Mouse (Mus musculus) lung, embryonic 16.5 days (tissue): ENCODE measurements around the gene Lpcat3. TPM values are rescaled to one million over a fixed set of nuclear protein-coding genes. Genes with fewer than 3 reads are reported as not detected.

Source experiments
- ATAC-seq: fragments of 200-750 bp; cut with Nextera tagmentation; 2 replicates; pipeline ENCODE4 v1.8.0; 2017; ENCODE audit warnings: low read depth, mild to moderate bottlenecking, moderate library complexity
- H3K27ac ChIP-seq: fragments of 300-500 bp; sonication (generic); 2 replicates; pipeline ENCODE4 v1.5.1; 2014; ENCODE audit warnings: mild to moderate bottlenecking, control low read depth, low read length
- H3K27me3 ChIP-seq: fragments of 300-500 bp; sonication (generic); 2 replicates; pipeline ENCODE4 v1.6.1; 2014; ENCODE audit warnings: low read depth, low read length, mixed read lengths; ENCODE audit not compliant: control insufficient read depth, insufficient read depth
- H3K36me3 ChIP-seq: fragments of 300-500 bp; sonication (generic); 2 replicates; pipeline ENCODE4 v1.6.1; 2014; ENCODE audit warnings: low read length; ENCODE audit not compliant: control insufficient read depth, insufficient read depth
- H3K4me1 ChIP-seq: fragments of 300-500 bp; sonication (generic); replicated peaks from 2 replicates; pipeline ENCODE4 v1.6.1; 2014; ENCODE audit warnings: low read length, mixed read lengths; ENCODE audit not compliant: control insufficient read depth, insufficient read depth
- H3K4me2 ChIP-seq: fragments of 300-500 bp; sonication (generic); 2 replicates; pipeline ENCODE4 v1.6.1; 2014; ENCODE audit warnings: low read depth, low read length, control low read depth
- H3K4me3 ChIP-seq: fragments of 300-500 bp; sonication (generic); 2 replicates; pipeline ENCODE4 v1.5.1; 2014; ENCODE audit warnings: mild to moderate bottlenecking, low read length, control low read depth
- H3K9ac ChIP-seq: fragments of 300-500 bp; sonication (generic); 2 replicates; pipeline ENCODE4 v1.6.1; 2014; ENCODE audit warnings: low read length, control low read depth
- H3K9me3 ChIP-seq: fragments of 300-500 bp; sonication (generic); 2 replicates; pipeline ENCODE4 v1.6.1; 2016; ENCODE audit warnings: low read length; ENCODE audit not compliant: control insufficient read depth
- WGBS: fragments of 180-500 bp; shearing (Covaris S2); extraction: QIAGEN DNeasy Blood & Tissue Kit; methylation state at CpG from one replicate; pipeline ENCODE4 v1.1.7; 2014; 5-methylcytosine and 5-hydroxymethylcytosine counted together
- polyA plus RNA-seq: library from polyadenylated mRNA; unstranded; fragments of >200 nt; fragmentation: Nextera tagmentation; extraction: Ambion mirVana; gene quantifications from 2 replicates; pipeline ENCODE4 v1.2.1, GENCODE M21; 2015

The Lpcat3 gene
- polyA plus RNA-seq, 1 experiment from 2014 or later, result 60.9 TPM

GRCm38 (mm10) chr6:124711824-124712782, 49.3 kb downstream of the Lpcat3 start, which contains the start of the genes Emg1 and Phb2:
Emg1 (minus strand) TSS chr6:124712178.
Phb2 (plus strand) TSS chr6:124712336.
- Histone ChIP-seq H3K4me2 (peak within 1 kb of the TSS; percentile 76), H3K4me1 (peaks cover 23% of the 10 kb centered on the region), H3K9ac (peak within 1 kb of the TSS; percentile 81), H3K27ac (peak within 1 kb of the TSS; percentile 85), H3K9me3 (no peaks in the 10 kb centered on the region), H3K36me3 (peaks cover 18% of the 10 kb centered on the region), H3K4me3 (peak within 1 kb of the TSS; percentile 69), H3K27me3 (no peaks in the 10 kb centered on the region)
- ATAC-seq, result peak; percentile 98
- WGBS, result under 1% methylated on average over 68 of the region's 76 CpGs

- no peak for ATAC-seq
- Histone ChIP-seq H3K4me1 (peaks cover 23% of the 10 kb centered on the region), H3K36me3 (peaks cover 18% of the 10 kb centered on the region), H3K4me3 (peak overlapping the region; percentile 69), H3K27ac (no peak overlapping the region; the same call in 1 of the 2 replicates), H3K4me2 (peak overlapping the region; percentile 76), H3K27me3 (no peaks in the 10 kb centered on the region), H3K9ac (peak overlapping the region; percentile 81), H3K9me3 (no peaks in the 10 kb centered on the region)
- 8% methylated on average over 11 of the region's 11 CpGs for WGBS
These were observed 50.1 kb downstream of the Lpcat3 start for GRCm38 (mm10) chr6:124712918-124713317.

- peak overlapping the region; percentile 51 for H3K27ac ChIP-seq
- peak overlapping the region; percentile 73; the same call in 1 of the 2 replicates for H3K9ac ChIP-seq
- peaks cover 11% of the 10 kb centered on the region for H3K4me1 ChIP-seq
- H3K4me2 ChIP-seq, result peak overlapping the region; percentile 53
- H3K4me3 ChIP-seq, result peak overlapping the region; percentile 55
- 53% methylated on average over 20 of the region's 20 CpGs for WGBS
- no peaks in the 10 kb centered on the region for H3K9me3 ChIP-seq
- no peaks in the 10 kb centered on the region for H3K27me3 ChIP-seq
- no peak for ATAC-seq
- peaks cover 18% of the 10 kb centered on the region for H3K36me3 ChIP-seq
These were observed 54.1 kb downstream of the Lpcat3 start for GRCm38 (mm10) chr6:124716864-124717490.

- H3K9ac ChIP-seq, result peak overlapping the region; percentile 73
- ATAC-seq, result no peak
- 55% methylated on average over 13 of the region's 13 CpGs for WGBS
- H3K36me3 ChIP-seq, result peaks cover 18% of the 10 kb centered on the region
- peak overlapping the region; percentile 53 for H3K4me2 ChIP-seq
- peak overlapping the region; percentile 93 for H3K27ac ChIP-seq
- no peaks in the 10 kb centered on the region for H3K27me3 ChIP-seq
- H3K4me1 ChIP-seq, result peaks cover 9% of the 10 kb centered on the region
- no peaks in the 10 kb centered on the region for H3K9me3 ChIP-seq
- H3K4me3 ChIP-seq, result peak overlapping the region; percentile 55
These were observed 55.1 kb downstream of the Lpcat3 start for GRCm38 (mm10) chr6:124717968-124718367.

GRCm38 (mm10) chr6:124718703-124719102, 55.9 kb downstream of the Lpcat3 start:
- peaks cover 2% of the 10 kb centered on the region for H3K4me1 ChIP-seq
- 46% methylated on average over 15 of the region's 16 CpGs for WGBS
- H3K9ac ChIP-seq, result peak overlapping the region; percentile 81
- H3K9me3 ChIP-seq, result no peaks in the 10 kb centered on the region
- peak; percentile 87 for ATAC-seq
- H3K27me3 ChIP-seq, result no peaks in the 10 kb centered on the region
- H3K36me3 ChIP-seq, result peaks cover 18% of the 10 kb centered on the region
- peak overlapping the region; percentile 55 for H3K4me3 ChIP-seq
- peak overlapping the region; percentile 93 for H3K27ac ChIP-seq
- H3K4me2 ChIP-seq, result peak overlapping the region; percentile 55

GRCm38 (mm10) chr6:124719354-124719978, 56.6 kb downstream of the Lpcat3 start:
- Histone ChIP-seq H3K9ac (peak overlapping the region; percentile 81), H3K27ac (peak overlapping the region; percentile 93), H3K4me1 (no peaks in the 10 kb centered on the region), H3K36me3 (peaks cover 12% of the 10 kb centered on the region), H3K27me3 (no peaks in the 10 kb centered on the region), H3K4me3 (peak overlapping the region; percentile 55), H3K4me2 (peak overlapping the region; percentile 55), H3K9me3 (no peaks in the 10 kb centered on the region)
- peak; percentile 29; the same call in 1 of the 2 replicates for ATAC-seq
- WGBS, result 42% methylated on average over 7 of the region's 7 CpGs

GRCm38 (mm10) chr6:124720904-124721303, 58.1 kb downstream of the Lpcat3 start:
- no peaks in the 10 kb centered on the region for H3K27me3 ChIP-seq
- H3K36me3 ChIP-seq, result peaks cover 4% of the 10 kb centered on the region
- H3K9ac ChIP-seq, result no peak overlapping the region
- WGBS, result 51% methylated on average over 11 of the region's 11 CpGs
- no peaks in the 10 kb centered on the region for H3K9me3 ChIP-seq
- H3K4me1 ChIP-seq, result no peaks in the 10 kb centered on the region
- no peak overlapping the region; the same call in 1 of the 2 replicates for H3K4me3 ChIP-seq
- H3K27ac ChIP-seq, result no peak overlapping the region
- no peak for ATAC-seq
- H3K4me2 ChIP-seq, result peak overlapping the region; percentile 55

- no peak for ATAC-seq
- Histone ChIP-seq H3K27ac (no peak overlapping the region), H3K4me3 (no peak overlapping the region), H3K27me3 (no peaks in the 10 kb centered on the region), H3K4me2 (no peak overlapping the region), H3K9ac (no peak overlapping the region), H3K9me3 (no peaks in the 10 kb centered on the region), H3K4me1 (no peaks in the 10 kb centered on the region), H3K36me3 (no peaks in the 10 kb centered on the region)
- WGBS, result 76% methylated on average over 6 of the region's 6 CpGs
These were observed 60.1 kb downstream of the Lpcat3 start for GRCm38 (mm10) chr6:124722876-124723473.
